Mouse (Mus musculus) T-helper 2 cell (primary cell): Measurements from ENCODE around the gene Col4a6.

Experiments
- in situ Hi-C: fragments of 300-600 bp; cut with MboI, MseI; formaldehyde crosslinking; loops from one replicate; pipeline ENCODE4 v1.15.1; 2025; ENCODE audit warnings: high pct_unique_total_duplicates

Col4a6 gene

DNA sequence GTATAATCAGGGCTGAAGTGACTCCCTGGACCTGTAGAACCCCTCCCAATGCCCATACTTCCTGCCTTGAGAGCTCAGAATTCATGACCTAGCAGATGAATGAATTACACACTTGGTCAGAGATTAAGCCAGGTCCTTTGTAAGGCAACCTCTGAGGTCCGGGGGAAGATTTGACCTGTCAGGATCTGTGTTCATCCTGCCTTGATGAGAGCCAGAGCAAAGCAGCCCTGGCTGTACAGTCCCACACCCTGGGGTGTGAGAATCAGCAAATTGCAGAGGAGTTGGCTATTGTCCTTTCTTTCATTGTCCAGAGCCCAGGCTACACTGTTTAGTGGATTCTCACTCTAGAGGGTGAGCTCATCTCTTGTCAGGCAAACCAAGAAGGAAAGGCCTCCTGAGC, 207.9 kb downstream of the Col4a6 start:
- in situ Hi-C loops: no loop called here

DNA sequence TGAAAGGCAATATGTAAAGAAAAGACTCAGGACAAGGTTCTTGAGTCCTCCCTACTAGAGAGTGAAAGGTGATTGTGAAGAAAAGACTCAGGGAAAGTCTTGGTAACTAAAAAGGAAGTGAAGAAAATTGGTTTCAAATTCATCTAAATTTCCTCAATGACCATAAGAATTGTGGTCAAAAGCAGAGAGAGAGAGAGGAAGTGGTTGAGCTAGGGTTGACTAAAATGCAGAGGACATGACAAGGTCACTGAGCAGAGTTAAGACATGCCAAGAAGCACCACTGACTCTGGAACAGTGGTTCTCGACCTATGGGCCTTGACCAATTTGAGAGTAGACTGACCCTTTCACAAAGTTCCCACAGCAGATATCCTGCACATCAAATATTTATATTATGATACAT, 224.2 kb downstream of the Col4a6 start:
- in situ Hi-C loops: no loop called here

DNA sequence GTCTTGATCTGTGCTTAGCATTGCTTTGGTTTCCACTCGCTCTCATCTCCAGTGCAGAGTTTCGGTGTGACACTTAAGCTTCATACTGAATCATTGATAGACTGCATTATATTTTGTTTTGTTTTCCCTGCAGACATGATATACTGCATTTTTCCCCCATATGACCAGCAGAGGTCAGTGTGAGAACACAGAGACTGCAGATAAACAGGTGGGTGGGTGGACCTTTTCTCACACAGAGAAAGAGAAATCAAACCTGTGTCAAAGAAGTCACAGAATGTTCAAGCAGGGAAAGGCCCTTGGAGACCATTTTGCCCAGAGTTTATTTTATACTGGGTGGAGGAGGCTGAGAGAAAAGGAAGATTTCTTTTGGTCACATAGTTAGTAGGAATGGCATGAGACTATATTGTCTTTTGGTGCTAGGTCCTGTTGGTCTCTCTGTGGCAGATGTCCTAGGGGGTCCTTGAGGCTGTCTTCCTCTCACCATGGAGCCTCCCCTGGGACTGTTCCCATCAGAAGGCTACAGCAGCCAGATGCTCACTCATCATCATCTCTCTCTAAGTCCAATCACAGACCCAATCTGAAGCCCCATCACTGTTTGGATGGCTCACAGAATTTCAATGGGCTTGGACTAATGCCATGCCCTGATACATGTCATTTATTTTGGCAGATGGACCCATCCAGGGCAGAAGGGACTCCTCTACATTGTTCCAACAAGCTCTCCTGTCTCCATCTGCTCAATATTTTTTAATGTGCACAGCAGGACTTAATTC, 237.1 kb downstream of the Col4a6 start:
- in situ Hi-C loops: no loop called here

DNA sequence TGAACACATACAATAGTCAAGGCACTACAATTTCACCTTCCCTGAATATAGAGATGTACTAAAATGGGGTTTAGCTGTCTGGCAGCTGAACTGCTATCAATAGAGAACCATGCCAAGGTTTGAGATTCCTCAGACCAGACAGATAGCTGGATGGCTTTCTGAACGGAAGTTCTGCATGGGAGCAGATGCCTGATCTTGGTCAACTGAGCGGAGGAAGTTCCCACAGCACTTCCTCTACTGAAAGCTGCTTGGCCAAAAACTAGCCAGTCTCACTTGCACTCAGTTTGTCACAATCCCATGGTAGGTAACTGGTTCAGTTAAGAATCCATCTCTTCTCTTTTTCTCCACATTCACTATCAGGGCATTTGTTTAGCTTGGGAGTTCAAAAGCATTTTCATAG, 245.7 kb downstream of the Col4a6 start:
- in situ Hi-C loops: loop anchor here (10.0 kb wide), 1 partner anchor 1333 kb away; no protein-coding TSS in a partner anchor

DNA sequence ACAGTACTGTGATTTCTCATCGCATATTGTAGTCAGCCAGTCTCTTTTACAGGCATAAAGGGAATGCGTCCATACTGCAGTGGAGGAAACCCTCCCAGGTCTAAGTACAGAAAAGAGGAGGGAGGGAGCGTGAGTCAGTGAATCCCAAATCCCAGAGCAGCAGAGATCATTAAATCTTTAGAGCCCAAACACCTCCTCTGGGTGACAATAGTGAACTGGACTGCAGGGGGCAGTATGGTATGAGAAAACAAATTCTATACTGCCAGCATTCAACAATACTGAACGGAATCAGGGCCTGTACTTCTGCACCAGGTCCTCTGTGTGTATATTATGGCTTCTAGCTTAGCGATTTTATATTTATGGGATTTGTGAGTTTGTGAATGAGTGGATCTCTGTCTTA, 261.1 kb downstream of the Col4a6 start:
- in situ Hi-C loops: no loop called here

DNA sequence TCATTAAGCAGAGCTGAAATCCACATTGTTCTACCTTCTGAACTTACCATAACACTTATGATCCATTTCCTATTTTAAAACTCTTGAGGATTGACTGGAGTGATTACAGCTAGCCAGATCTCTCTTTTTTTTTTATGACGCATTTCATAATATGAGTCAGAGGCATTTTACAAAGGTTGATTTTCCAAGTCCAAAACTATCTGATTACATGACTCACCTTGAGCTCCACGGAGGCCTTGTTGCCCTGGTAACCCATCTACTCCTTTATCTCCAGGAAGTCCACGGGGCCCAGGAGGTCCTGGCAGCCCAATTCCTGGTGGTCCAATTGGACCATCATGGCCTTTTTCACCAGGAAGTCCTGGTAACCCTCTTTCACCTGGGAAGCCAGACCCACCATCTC, 274.9 kb downstream of the Col4a6 start:
- in situ Hi-C loops: loop anchor here (25.0 kb wide), 1 partner anchor 1088 kb away; no protein-coding TSS in a partner anchor

DNA sequence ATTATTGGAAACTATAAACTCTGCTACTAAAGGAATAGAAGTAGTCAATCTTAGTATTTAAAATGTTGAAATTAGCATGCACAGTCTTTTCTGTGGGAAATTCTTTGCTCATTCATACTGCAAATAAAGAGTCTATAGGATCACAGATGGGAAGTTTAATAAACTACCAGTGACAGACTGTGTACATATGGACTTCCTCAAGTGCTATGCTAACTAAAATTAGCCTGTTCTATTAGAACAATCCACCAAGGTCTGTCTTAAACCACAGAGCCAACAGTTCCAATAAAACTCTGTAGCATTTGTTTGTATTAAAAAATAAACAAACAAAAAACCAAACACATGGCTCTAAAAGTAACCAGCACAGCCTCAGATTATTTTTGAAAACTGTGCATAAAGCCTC, 278.8 kb downstream of the Col4a6 start:
- in situ Hi-C loops: loop anchor here (25.0 kb wide), 1 partner anchor 1092 kb away; no protein-coding TSS in a partner anchor

DNA sequence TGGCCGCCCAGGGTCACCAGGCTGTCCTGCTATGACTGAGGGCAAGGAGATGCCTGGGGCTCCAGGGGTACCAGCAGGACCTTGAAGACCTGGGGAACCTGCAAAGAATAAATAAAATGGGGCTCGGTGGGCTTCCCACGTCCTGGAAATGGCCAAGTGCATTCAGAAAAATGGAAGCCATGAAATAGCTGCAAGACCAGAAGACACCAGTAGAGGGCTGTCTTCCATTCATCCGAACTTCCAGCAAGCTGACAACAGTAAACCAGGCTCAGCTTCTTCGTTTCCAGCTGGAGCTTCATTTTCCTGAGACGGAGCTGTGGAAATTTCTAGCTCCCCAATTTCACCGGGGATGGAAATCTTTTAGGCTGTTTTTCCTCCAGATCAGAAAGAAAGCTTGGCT, 298.5 kb downstream of the Col4a6 start:
- in situ Hi-C loops: loop anchor here (25.0 kb wide), 1 partner anchor 1112 kb away; no protein-coding TSS in a partner anchor

DNA sequence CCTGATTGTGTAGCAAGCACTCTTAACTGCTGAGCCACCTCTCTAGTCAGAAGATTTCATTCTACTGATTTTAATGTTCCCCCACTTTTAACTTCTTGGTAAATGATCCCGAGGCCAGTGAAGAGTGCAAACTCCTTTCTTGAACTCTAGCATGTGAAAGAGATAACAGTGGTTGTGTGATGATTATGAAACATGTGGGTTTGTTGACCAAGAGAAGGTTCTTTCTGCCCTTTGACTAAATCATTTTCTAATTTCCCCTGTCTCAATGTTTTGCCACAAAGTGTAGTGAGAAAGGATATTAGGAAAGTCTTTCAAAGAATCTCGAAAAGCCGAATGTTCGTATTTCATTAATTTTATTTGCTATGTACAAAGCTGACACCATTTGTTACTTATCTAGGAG, 308.8 kb downstream of the Col4a6 start:
- in situ Hi-C loops: loop anchor here (5.0 to 25.0 kb wide), 2 partner anchors 193 to 728 kb away; no protein-coding TSS in a partner anchor

DNA sequence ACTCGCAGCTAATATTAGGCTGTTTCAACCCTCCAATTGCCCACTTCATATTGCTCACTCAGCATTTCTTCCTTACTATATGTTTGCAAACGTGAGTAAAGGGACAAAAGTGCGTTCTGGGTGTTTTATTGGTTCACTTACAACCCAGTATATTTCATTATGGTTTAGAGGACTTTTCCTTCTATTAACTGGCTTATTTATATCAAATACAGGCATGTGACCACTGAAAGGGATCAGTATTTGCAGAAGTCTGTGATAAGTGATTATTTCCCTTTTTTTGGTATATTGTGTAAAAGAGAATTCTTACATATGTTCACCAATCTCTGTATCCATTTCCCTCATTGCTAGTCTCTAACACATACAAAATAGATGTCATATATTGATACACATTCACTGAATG, 313.5 kb downstream of the Col4a6 start:
- in situ Hi-C loops: loop anchor here (25.0 kb wide), 1 partner anchor 723 kb away; no protein-coding TSS in a partner anchor

DNA sequence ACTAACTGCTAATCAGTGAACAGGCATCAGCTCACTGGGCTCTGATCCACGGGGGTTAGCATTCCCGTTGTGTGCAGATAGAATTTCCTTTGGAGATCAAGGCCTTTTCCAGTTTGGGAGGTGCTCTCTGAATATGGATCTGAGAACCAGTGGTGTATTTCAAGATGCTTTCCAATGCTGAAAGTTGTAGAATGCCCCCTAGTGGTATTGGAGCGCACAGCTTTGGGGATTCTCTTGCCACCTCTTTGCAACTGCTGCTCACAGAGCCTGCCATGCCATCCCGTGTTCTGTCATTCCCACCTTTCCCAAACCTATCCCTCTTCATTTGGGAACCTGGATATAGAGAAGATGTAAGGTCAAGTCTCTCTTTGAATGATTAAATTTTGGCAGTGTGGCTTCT, 315.7 kb downstream of the Col4a6 start:
- in situ Hi-C loops: loop anchor here (25.0 kb wide), 1 partner anchor 721 kb away; no protein-coding TSS in a partner anchor

DNA sequence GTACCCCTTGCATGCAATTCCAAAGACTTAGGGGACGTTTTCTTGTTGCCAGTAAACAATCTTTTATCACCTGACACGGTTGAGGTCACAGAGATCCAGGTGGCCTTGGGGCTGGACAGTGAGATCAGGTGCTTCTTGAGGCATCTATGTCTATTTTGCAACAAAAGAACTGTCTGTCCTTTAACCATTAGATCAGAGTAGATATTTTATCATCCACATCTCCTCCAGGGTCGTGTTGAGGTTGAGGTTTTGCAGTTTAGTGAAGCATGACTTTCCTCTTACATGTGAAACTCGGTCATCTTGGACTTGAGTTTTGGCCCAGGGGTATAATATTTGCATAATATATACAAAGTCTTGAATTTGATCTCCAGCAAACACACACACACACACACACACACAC, 316.2 kb downstream of the Col4a6 start:
- in situ Hi-C loops: loop anchor here (25.0 kb wide), 1 partner anchor 720 kb away; no protein-coding TSS in a partner anchor

DNA sequence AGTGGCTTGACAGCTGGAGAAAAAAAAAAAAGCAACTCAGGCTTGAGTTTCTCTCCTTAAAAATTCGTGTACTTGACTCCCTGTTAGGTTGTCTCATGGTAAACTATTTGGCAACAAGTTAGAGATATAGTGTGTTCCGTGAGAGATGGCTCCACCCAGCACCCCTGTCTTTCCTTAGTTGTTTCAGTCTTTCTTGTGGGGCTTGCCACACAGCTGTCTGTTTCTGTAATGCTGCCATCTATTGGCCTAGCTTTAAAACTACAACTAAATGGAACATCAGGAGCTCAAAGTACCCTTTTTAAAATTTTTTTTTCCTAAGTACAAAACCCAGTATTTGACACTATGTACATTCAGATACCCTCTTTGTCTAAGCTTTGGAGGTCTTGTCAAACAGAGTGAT, 317.2 kb downstream of the Col4a6 start:
- in situ Hi-C loops: loop anchor here (25.0 kb wide), 1 partner anchor 719 kb away; no protein-coding TSS in a partner anchor

DNA sequence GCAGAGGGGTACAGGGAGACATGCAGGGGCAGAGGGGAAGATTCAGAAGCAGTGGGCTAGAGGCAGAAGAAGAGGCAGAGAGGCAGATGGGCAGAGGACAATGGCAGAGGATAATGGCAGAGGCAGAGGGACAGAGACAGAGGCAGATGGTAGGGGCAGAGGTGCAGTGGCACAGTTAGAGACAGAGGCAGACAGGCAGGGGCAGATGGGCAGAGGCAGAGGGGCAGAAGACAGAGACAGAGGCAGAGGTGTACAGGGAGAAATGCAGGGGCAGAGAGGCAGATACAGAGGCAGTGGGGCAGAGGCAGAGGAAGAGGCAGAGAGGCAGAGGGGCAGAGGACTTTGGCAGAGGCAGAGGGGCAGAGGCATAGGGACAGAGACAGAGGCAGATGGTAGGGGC, 322.7 kb downstream of the Col4a6 start:
- in situ Hi-C loops: loop anchor here (5.0 to 25.0 kb wide), 2 partner anchors 154 to 714 kb away; no protein-coding TSS in a partner anchor

DNA sequence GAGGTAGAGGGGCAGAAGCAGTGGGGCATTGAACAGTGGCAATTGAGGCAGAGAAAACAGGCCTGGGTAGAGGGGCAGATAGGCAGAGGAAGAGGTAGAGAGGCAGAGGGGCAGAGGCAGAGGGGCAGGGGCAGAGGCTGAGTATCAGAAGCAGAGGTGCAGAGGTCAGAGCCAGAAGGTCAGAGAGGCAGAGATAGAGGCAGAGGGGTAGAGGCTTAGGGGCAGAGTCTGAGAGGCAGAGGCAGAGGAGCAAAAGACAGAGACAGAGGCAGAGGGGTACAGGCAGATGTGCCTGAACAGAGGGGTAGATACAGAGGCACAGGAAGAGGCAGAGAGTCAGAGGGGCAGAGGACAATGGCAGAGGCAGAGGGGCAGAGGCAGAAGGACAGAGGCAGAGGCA, 323.6 kb downstream of the Col4a6 start:
- in situ Hi-C loops: loop anchor here (5.0 to 25.0 kb wide), 2 partner anchors 153 to 713 kb away; no protein-coding TSS in a partner anchor

DNA sequence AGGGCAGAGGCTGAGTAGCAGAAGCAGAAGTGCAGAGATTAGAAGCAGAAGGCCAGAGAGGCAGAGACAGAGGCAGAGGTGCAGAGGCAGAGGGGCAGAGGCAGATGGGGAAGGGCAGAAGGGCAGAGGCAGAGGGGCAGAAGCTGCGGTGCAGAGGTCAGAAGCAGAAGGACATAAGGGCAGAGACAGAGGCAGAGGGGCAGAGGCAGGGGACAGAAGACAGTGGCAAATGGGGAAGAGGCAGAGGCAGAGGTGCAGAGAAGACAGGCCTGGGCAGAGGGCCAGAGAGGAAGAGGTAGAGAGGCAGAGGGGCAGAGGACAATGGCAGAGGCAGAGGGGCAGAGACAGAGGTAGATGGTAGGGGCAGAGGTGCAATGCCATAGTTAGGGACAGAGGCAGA, 324.2 kb downstream of the Col4a6 start:
- in situ Hi-C loops: loop anchor here (5.0 to 25.0 kb wide), 2 partner anchors 152 to 712 kb away; no protein-coding TSS in a partner anchor
